Mouse (Mus musculus) MEL (cell line): ENCODE measurements around the gene Nup88. TPM values are rescaled to one million over a fixed set of nuclear protein-coding genes. Genes with fewer than 3 reads are reported as not detected.
A peak's percentile ranks its signal among the peaks of the same experiment; 100 is the strongest.

Source experiments
- DNase-seq: peaks from one replicate; pipeline ENCODE4 v3.0.0; 2011; ENCODE audit warnings: low read depth, low spot score
- H3K27ac ChIP-seq: 2 replicates; pipeline ENCODE4 v1.5.1; 2012; ENCODE audit warnings: low read depth, mild to moderate bottlenecking, control low read depth, low read length, moderate library complexity; ENCODE audit not compliant: control insufficient read depth
- H3K27me3 ChIP-seq, 2 experiments: fragments of 150-350 bp in 1 of 2; sonication (generic) in 1 of 2; 2 replicates each; pipeline ENCODE4 v1.6.1; 2012; ENCODE audit warnings: low read length in 2 of 2, mild to moderate bottlenecking in 2 of 2, improper control_type of control experiment in 1 of 2, moderate library complexity in 1 of 2; ENCODE audit not compliant: insufficient read depth in 2 of 2, control insufficient read depth in 1 of 2
- H3K36me3 ChIP-seq, 2 experiments: 2 replicates each; pipeline ENCODE4 v1.6.1; 2012 to 2014; ENCODE audit warnings: low read length in 2 of 2, improper control_type of control experiment in 1 of 2, inconsistent platforms in 1 of 2, mild to moderate bottlenecking in 1 of 2; ENCODE audit not compliant: insufficient read depth in 2 of 2, control insufficient read depth in 1 of 2
- H3K4me1 ChIP-seq, 2 experiments: fragments of 150-350 bp in 1 of 2; sonication (generic) in 1 of 2; 2 replicates each; pipeline ENCODE4 v1.6.1; 2012; ENCODE audit warnings: low read length in 2 of 2, improper control_type of control experiment in 1 of 2, mild to moderate bottlenecking in 1 of 2; ENCODE audit not compliant: insufficient read depth in 2 of 2, control insufficient read depth in 1 of 2
- H3K4me3 ChIP-seq, 2 experiments: fragments of 150-350 bp in 1 of 2; sonication (generic) in 1 of 2; 2 replicates each; pipeline ENCODE4 v1.5.1; 2012; ENCODE audit warnings: low read depth in 2 of 2, low read length in 2 of 2, mild to moderate bottlenecking in 2 of 2, moderate library complexity in 2 of 2, control low read depth in 1 of 2, improper control_type of control experiment in 1 of 2; ENCODE audit not compliant: control insufficient read depth in 1 of 2, insufficient read depth in 1 of 2
- H3K79me2 ChIP-seq: 2 replicates; pipeline ENCODE4 v1.6.1; 2012; ENCODE audit warnings: mild to moderate bottlenecking, low read length, moderate library complexity; ENCODE audit not compliant: control insufficient read depth, poor library complexity, insufficient read depth
- H3K9ac ChIP-seq: 2 replicates; pipeline ENCODE4 v1.6.1; 2012; ENCODE audit warnings: low read depth, mild to moderate bottlenecking, control low read depth, low read length, moderate library complexity; ENCODE audit not compliant: control insufficient read depth, poor library complexity, severe bottlenecking
- H3K9me3 ChIP-seq: fragments of 150-350 bp; sonication (generic); replicated peaks from 2 replicates; pipeline ENCODE4 v1.6.1; 2012; ENCODE audit warnings: mild to moderate bottlenecking, low read length, improper control_type of control experiment, moderate library complexity; ENCODE audit not compliant: insufficient read depth
- CHD1 ChIP-seq: IDR thresholded peaks from 2 replicates; pipeline ENCODE4 v1.6.1; 2012; ENCODE audit warnings: low read depth, mild to moderate bottlenecking, inconsistent platforms, low read length, improper control_type of control experiment
- CHD2 ChIP-seq: IDR thresholded peaks from 2 replicates; pipeline ENCODE4 v1.6.1; 2011; ENCODE audit warnings: low read length, improper control_type of control experiment
- CTCF ChIP-seq, 3 experiments: IDR thresholded peaks in 2 of 3; conservative IDR thresholded peaks in 1 of 3; 2 replicates each; pipeline ENCODE4 v1.5.1; 2011 to 2012; ENCODE audit warnings: low read length in 3 of 3, low read depth in 2 of 3, mild to moderate bottlenecking in 2 of 3, improper control_type of control experiment in 1 of 3, inconsistent platforms in 1 of 3, mixed read lengths in 1 of 3, moderate library complexity in 1 of 3; ENCODE audit not compliant: control insufficient read depth in 1 of 3, insufficient read depth in 1 of 3, poor library complexity in 1 of 3, severe bottlenecking in 1 of 3
- HCFC1 ChIP-seq: IDR thresholded peaks from 2 replicates; pipeline ENCODE4 v1.6.1; 2012; ENCODE audit warnings: low read depth, mild to moderate bottlenecking, inconsistent platforms, low read length, improper control_type of control experiment, moderate library complexity
- KAT2A ChIP-seq: conservative IDR thresholded peaks from 2 replicates; pipeline ENCODE4 v1.6.1; 2012; ENCODE audit warnings: low read depth, low read length, improper control_type of control experiment, inconsistent platforms
- MXI1 ChIP-seq: IDR thresholded peaks from 2 replicates; pipeline ENCODE4 v1.6.1; 2011; ENCODE audit warnings: mild to moderate bottlenecking, low read depth, low read length, improper control_type of control experiment
- MYC ChIP-seq: IDR thresholded peaks from 2 replicates; pipeline ENCODE4 v1.6.1; 2011; ENCODE audit warnings: low read depth, mild to moderate bottlenecking, low read length, improper control_type of control experiment, moderate library complexity
- NELFE ChIP-seq: IDR thresholded peaks from 2 replicates; pipeline ENCODE4 v1.6.1; 2011; ENCODE audit warnings: low read depth, low read length, improper control_type of control experiment
- NRF1 ChIP-seq: IDR thresholded peaks from 2 replicates; pipeline ENCODE4 v1.6.1; 2014; ENCODE audit warnings: low read depth, mild to moderate bottlenecking, inconsistent platforms, low read length, improper control_type of control experiment, moderate library complexity; ENCODE audit not compliant: poor library complexity, insufficient read depth, severe bottlenecking
- POLR2A ChIP-seq, 2 experiments: IDR thresholded peaks; 2 replicates each; pipeline ENCODE4 v1.6.1; 2011 to 2012; ENCODE audit warnings: low read length in 2 of 2, mild to moderate bottlenecking in 2 of 2, control low read depth in 1 of 2, improper control_type of control experiment in 1 of 2, low read depth in 1 of 2, moderate library complexity in 1 of 2; ENCODE audit not compliant: control insufficient read depth in 1 of 2, insufficient read depth in 1 of 2, poor library complexity in 1 of 2
- RAD21 ChIP-seq: IDR thresholded peaks from 2 replicates; pipeline ENCODE4 v1.6.1; 2011; ENCODE audit warnings: mild to moderate bottlenecking, low read depth, low read length, improper control_type of control experiment
- RCOR1 ChIP-seq: IDR thresholded peaks from 2 replicates; pipeline ENCODE4 v1.6.1; 2012; ENCODE audit warnings: low read depth, mild to moderate bottlenecking, inconsistent platforms, low read length, improper control_type of control experiment
- SIN3A ChIP-seq: IDR thresholded peaks from 2 replicates; pipeline ENCODE4 v1.6.1; 2012; ENCODE audit warnings: low read length, improper control_type of control experiment, inconsistent platforms
- TAL1 ChIP-seq: IDR thresholded peaks from 2 replicates; pipeline ENCODE4 v1.6.1; 2012; ENCODE audit warnings: mild to moderate bottlenecking, inconsistent platforms, low read length, moderate library complexity, mixed read lengths
- TBP ChIP-seq: IDR thresholded peaks from 2 replicates; pipeline ENCODE4 v1.8.0; 2011; ENCODE audit warnings: low read depth, low read length, improper control_type of control experiment
- TCF12 ChIP-seq: IDR thresholded peaks from 2 replicates; pipeline ENCODE4 v1.6.1; 2014; ENCODE audit warnings: low read depth, mild to moderate bottlenecking, inconsistent platforms, low read length, improper control_type of control experiment, moderate library complexity
- USF1 ChIP-seq: IDR thresholded peaks from 2 replicates; pipeline ENCODE4 v1.6.1; 2014; ENCODE audit warnings: low read depth, mild to moderate bottlenecking, inconsistent platforms, low read length, improper control_type of control experiment, moderate library complexity
- USF2 ChIP-seq, 2 experiments: IDR thresholded peaks; 2 replicates each; pipeline ENCODE4 v1.6.1; 2011 to 2012; ENCODE audit warnings: improper control_type of control experiment in 2 of 2, low read length in 2 of 2, borderline replicate concordance in 1 of 2, inconsistent platforms in 1 of 2, low read depth in 1 of 2, mild to moderate bottlenecking in 1 of 2; ENCODE audit not compliant: insufficient read depth in 1 of 2
- ZNF384 ChIP-seq: IDR thresholded peaks from 2 replicates; pipeline ENCODE4 v1.6.1; 2012; ENCODE audit warnings: low read depth, mild to moderate bottlenecking, inconsistent platforms, low read length, improper control_type of control experiment
- polyA plus RNA-seq, 2 experiments: library from polyadenylated mRNA; stranded (reverse) in 1 of 2; unstranded in 1 of 2; fragments of >175 nt in 1 of 2; fragments of >200 nt in 1 of 2; gene quantifications; 2 replicates each; pipeline versions ENCODE4 v1.2.1 to v1.2.4; 2012; ENCODE audit warnings: low replicate concordance in 2 of 2, low read depth in 1 of 2; ENCODE audit not compliant: insufficient read length in 2 of 2, insufficient read depth in 1 of 2, missing spikeins in 1 of 2
- total RNA-seq: library from RNA; depleted of rRNA; stranded (reverse); fragments of 300-350 nt; gene quantifications from 2 replicates; pipeline ENCODE4 v1.2.3, GENCODE M21; 2012

Gene Nup88
- total and polyA plus RNA-seq, 3 experiments, result 56.3 to 72.5 TPM; not detected in 1

- TF ChIP-seq CHD1, result 0 out of 2 replicates have a peak, but pooled peaks have one; percentile 42
- no peak for TF ChIP-seq SIN3A
- TF ChIP-seq NRF1, result 0 out of 2 replicates have a peak, but pooled peaks have one; percentile 29
- peak; percentile 40; the same call in 1 of the 2 replicates for TF ChIP-seq MXI1
Observed at GRCm38 (mm10) chr11:70969821-70970559, at the start of gene Nup88, which contains the start of gene Rpain (continued).

GRCm38 (mm10) chr11:71018416-71019200 is 48.8 kb upstream of the Nup88 start:
- Histone ChIP-seq H3K9ac (peak overlapping the region; percentile 86), H3K79me2 (peaks cover 58% of the 10 kb centered on the region), H3K4me3 (peak overlapping the region; percentile 80 to 84), H3K9me3 (no peaks in the 10 kb centered on the region), H3K36me3 (peaks cover 9 to 29% of the 10 kb centered on the region in 2 experiments), H3K27ac (peak overlapping the region; percentile 48), H3K27me3 (no peaks in the 10 kb centered on the region), H3K4me1 (peaks cover 0 to 18% of the 10 kb centered on the region in 2 experiments; a peak in 3 of 4 replicates)
- no peak for DNase-seq
- TF ChIP-seq CHD1 (no peak), MYC (peak; percentile 59), USF2 (IDR thresholded peaks at IDR 0.05; ENCODE audit: borderline replicate concordance in 1 of 2, insufficient read depth in 1 of 2, low read depth in 1 of 2, low read length in 2 of 2) (peak in 1 of 2 experiments; percentile 32; a peak in 1 of 4 replicates), ZNF384 (no peak), POLR2A (IDR thresholded peaks at IDR 0.05; ENCODE audit: control insufficient read depth in 1 of 2, insufficient read depth in 1 of 2, low read depth in 1 of 2, low read length in 2 of 2, poor library complexity in 1 of 2) (peak in 1 of 2 experiments; percentile 77; a peak in 2 of 4 replicates), USF1 (peak; percentile 84), MXI1 (peak; percentile 1; the same call in 1 of the 2 replicates)

- Histone ChIP-seq H3K9ac (no peak overlapping the region), H3K9me3 (no peaks in the 10 kb centered on the region), H3K27me3 (no peaks in the 10 kb centered on the region), H3K36me3 (peaks cover 12 to 28% of the 10 kb centered on the region in 2 experiments), H3K4me1 (peaks cover 0 to 15% of the 10 kb centered on the region in 2 experiments; a peak in 3 of 4 replicates), H3K4me3 (no peak overlapping the region), H3K27ac (no peak overlapping the region)
- DNase-seq, result no peak
- TF ChIP-seq CTCF (IDR thresholded peaks at IDR 0.05 in 2 of 3, conservative IDR thresholded peaks at IDR 0.05 in 1 of 3; ENCODE audit: control insufficient read depth in 1 of 3, insufficient read depth in 1 of 3, low read depth in 2 of 3, low read length in 3 of 3, poor library complexity in 1 of 3, severe bottlenecking in 1 of 3), result no peak
- no peak for TF ChIP-seq CHD2
- TF ChIP-seq MYC, result no peak
- no peak for TF ChIP-seq NELFE
- TF ChIP-seq TAL1, result no peak
- no peak for TF ChIP-seq TBP
- TF ChIP-seq TCF12, result no peak
- TF ChIP-seq RAD21, result no peak
- TF ChIP-seq USF2 (IDR thresholded peaks at IDR 0.05; ENCODE audit: borderline replicate concordance in 1 of 2, insufficient read depth in 1 of 2, low read depth in 1 of 2, low read length in 2 of 2), result no peak
- no peak for TF ChIP-seq HCFC1
- no peak for TF ChIP-seq KAT2A
- TF ChIP-seq ZNF384, result no peak
- no peak for TF ChIP-seq RCOR1
- no peak for TF ChIP-seq MXI1
- TF ChIP-seq, all 39 proteins: peak for 0
- peaks cover 47% of the 10 kb centered on the region for H3K79me2 ChIP-seq
Observed at GRCm38 (mm10) chr11:71017051-71017450, 47.3 kb upstream of the Nup88 start.
